Mouse (Mus musculus) layer of hippocampus, postnatal 14 days (tissue): Measurements from ENCODE around the gene Sh3d19. TPM values are rescaled to one million over a fixed set of nuclear protein-coding genes. Genes with fewer than 3 reads are reported as not detected.

Experiments
- DNase-seq, 2 experiments: peaks; one replicate each; pipeline ENCODE4 v3.0.0; 2021 to 2022; ENCODE audit warnings: low spot score in 2 of 2, mixed read lengths in 1 of 2
- total RNA-seq, 2 experiments: library from RNA; stranded (reverse); gene quantifications; 2 replicates each; pipeline ENCODE4 v1.2.3; 2021

Sh3d19 gene
- total RNA-seq, 2 experiments from 2014 or later: 40.6 to 42.5 TPM

DNA sequence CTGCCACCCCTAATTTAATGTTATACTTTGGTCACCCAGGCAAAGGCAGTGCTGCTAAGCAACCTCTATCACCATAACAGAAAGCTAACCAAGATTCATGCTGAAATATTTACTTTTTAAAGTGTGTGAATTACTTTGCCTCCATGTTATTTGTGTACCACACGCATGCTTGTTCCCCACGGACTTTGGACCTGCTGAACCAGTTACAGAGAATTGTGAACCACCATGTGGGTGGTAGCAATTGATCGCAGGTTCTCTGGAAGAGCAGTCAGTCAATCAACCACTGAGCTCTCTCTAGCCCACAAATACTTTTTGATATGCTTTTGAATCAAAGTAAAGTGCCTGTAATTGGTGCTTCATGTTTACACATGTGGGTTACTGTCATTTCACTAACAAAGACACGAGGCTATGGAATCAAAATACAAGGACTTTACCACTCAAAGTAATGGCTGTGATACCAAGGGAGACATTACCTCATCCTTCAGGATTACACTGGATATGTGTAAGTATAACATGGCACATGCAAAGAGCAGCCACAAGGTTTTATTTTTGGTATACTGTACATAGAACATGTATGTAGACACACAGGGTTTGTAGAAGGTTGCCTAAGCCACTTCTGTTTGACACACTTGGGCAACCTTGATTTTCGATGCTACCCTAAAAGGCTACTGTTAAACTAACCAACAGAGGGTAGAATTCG lies 164.2 kb downstream of the Sh3d19 start:
- no peak for DNase-seq

DNA sequence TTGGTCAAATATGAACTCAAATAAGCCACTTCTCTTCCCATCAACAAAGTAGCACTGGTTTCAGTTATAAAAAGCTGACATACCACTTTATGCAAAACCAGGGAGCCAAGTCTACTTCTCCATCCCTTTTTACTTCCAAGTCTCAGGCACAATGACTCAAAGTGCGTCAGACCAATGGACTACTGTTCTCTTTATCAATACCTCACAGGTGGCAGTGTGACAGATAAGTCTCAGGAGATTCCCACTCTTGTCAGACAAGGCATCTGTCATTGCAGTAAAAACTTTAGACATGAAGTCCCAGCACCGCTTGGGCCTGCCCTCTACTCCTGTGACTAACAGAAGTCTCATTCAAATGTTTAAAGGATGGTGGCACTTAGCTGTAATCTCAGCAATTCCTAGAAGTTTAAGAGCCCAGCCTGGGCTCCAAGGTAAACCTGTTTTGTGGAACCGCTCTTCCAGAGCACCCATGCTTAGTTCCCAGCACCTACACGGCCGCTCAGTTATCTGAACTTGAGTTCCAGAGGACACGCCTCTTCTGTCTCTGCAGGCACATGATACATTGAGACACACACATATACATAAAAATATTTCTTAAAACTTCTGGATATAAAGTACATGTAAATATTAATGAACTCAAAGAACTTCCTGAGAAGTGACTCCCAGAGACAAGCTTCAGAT lies 165.1 kb downstream of the Sh3d19 start:
- no peak for DNase-seq

DNA sequence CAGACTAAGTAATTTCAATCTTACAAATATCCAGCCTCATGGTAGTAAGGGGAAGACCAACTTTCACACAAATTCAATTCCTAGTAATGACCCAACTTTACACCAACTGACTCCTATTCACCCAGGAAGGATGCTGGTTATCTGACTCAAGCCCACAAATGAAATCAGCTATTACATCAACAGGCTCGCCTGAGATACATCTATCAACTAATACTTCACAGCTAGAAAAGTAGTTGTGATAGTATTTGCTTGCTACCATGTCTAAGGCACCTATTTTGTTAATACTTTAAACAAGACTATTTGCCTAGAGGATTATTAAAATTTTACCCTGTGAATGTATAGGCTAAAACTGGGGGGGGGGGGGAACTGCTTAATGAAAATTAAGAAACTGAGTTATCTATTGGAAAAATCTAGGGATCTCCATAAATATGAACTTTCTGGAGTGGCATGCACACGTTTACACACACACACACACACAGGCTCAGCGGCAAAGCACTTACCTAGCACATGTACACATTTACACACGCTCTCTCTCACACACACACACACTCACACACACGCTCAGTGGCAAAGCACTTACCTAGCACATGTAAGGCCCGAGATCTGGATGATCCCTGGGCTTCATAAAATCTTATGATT lies 166.1 kb downstream of the Sh3d19 start:
- DNase-seq: no peak

DNA sequence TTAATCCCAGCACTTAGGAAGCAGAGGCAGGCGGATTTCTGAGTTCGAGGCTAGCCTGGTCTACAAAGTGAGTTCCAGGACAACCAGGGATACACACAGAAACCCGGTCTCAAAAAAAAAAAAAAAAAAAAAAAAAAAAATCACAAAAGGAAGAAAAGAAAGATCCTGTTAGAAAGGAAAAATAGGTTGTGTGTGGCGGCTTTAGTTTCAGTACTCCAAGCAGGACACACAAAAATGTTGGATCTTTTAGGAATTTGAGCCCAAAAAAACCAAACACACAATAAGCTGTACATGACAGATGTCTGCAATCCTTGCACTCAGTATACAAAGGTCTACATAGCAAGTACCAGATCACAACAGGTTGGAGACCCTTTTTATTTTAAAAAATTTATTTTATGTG lies 168.8 kb downstream of the Sh3d19 start:
- no peak for DNase-seq

DNA sequence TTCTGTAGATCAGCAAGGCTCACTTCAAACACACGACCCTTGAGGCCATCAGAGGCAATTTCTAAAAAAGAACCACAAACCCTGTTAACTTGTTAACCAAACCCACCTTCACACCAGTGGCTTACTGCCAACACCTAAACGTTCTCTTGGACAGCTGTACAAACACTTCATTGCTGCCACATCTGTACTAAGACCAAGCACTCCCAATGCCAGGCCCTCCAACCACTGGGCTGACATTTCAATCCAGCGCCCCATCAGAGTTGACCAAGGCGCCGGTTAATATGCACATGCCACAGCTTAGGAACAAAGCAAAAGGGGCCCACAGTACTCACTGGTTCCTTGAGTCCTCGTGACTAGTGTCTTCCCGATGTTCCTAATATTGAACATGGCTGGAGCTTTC lies 170.5 kb downstream of the Sh3d19 start:
- no peak for DNase-seq

DNA sequence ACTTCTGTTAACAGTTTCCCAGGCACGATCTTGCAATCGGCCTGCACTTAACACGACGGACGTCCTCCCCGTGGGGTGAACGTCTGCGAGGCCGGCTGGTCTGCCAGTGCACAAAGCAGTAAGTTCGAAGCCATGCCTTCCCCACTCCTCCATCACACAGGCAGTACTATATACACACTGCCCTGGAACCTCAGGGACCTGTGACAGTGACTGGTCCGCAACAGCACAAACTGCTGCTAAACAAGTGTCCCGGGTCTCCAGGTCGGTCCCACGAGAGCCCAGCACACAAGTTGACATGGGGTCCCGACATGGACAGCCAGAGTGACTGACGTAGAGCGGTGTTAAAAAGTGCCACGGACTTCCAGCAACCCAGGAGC lies 171.0 kb downstream of the Sh3d19 start:
- DNase-seq: peak in 1 of 2 experiments; percentile 26

DNA sequence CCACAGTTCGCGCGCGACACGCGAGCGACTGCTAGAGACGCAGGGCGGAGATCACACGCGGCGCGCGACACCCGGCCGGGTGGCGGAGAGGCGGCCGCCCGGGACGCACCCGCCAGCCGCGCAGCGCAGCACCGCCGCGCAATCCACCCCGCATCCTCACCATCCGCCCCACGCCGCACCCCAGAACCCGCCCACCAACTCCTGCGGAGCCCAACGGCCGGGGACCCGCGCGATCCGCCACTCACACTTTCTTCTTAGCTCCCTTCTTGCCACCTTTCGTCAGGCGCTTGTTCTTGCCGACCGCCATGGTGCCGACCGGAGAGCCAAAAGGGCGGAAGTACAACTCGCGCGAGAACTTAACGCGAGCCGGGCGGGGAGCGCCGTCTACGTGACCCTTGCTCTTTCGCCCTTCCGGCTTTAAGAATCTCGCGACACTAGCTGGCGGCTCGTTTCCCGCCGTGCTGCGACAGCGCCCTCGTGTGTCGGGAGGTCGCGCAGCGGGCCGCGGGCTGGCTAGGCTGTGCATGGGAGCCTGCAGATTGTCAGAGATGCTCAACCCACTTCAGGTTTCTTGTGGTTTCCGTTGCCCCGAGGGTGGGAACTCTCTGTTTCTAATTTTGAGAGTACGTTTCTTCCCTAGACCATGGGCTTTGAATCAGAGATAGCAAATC lies 171.5 kb downstream of the Sh3d19 start, which contains the start of gene Rps3a1:
Rps3a1 (minus strand) TSS at position 440 of the 671 bp plus-strand sequence.
- peak; percentile 99 for DNase-seq

DNA sequence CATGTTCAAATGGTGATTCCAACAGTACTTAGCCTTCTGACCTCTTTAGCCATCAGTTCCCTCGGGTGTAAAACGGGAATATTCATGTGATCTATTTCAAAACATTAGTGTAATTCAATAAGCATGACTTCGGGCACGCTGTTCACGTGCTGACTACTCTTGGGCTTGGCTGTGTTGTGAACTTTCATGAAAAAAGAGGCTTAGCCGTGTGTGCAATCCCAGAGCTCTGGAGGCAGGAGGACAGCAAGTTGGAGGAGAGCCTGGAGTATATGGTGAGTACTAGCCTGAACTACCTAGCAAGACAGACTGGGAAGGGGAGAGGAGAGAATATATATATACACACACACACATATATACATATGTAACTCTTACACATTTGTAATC lies 172.0 kb downstream of the Sh3d19 start:
- no peak for DNase-seq

DNA sequence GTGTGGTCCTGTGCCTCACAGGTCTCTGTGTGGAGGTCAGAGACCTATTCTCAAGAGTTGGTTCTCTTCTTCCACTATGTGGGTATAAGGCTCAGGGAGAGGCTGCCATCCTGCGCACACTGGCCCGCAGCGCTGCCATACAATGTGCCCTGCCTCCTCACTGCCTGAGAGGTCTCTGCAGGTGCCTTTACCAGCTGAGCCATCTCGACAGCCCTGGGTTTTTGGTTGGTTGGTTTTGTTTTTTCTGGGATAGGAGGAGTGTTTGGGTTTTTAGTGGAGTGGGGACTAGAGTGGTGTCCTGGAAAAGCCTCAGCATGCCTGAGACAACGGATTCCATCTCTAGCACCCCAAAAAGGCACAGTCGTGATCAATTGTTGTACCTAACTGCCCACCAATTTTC lies 172.4 kb downstream of the Sh3d19 start:
- no peak for DNase-seq

DNA sequence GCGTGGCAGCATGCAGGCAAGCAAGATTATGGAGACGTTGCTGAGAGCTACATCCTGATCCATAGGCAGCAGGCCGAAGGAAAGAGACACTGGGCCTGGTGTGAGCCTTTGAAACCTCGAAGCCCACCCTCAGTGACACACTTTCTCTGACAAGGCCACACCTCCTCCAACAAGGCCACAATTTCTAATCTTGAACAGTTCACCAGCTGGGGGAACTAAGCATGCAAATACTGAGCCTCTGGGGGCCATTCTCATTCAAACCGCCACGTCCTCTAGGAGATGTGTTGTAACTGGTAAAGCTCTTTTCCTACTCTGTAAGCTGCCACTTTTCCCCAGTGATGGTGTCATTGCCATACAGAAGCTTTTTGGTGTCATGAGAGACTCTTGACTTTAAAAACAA lies 178.2 kb downstream of the Sh3d19 start:
- no peak for DNase-seq

DNA sequence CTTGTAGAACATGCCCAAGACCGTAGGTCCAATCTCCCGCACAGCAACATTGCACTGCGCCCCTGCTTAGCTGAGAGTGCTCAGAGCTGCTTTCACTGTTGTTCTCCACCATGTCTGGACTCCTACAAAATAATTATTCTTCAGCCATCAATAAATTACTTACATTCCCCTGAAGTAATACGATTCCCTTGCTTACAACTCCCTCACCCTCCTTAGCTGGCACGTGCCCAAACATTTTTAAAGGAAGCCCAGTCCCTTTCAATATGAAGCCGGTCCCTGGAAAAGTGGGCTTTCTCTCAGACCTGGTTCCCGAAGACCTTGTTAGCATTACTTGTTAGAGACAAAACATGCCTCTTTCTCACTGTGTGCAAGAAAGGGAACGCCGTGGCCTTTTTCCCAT lies 178.6 kb downstream of the Sh3d19 start:
- no peak for DNase-seq

DNA sequence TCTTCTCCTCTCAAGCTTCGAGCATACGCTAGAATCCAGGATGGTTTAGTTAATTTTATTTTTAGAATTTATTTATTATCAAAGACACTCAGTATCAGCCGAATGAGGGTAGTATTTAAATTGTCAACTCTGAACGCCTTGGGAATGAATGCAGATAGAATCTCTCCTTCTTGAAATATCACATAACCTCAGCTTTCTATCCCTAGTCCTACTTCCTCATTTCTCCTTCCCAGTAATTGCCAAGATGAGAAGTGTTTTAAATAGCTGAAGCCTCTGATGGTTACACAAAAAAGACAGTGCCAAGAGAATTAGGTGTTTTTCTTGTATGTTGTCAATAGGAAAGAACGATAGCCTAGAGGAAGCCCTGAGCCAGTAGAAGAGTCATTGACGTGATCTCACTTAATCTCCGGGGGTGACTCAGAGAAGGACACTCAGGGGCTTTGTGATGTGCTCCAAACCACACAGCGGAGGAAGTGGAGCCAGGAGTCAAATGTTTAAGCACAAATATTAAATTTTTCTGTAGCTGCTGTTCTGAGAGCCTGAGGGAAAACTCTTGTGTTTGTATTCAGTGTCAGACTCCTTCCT lies 198.0 kb downstream of the Sh3d19 start:
- no peak for DNase-seq

DNA sequence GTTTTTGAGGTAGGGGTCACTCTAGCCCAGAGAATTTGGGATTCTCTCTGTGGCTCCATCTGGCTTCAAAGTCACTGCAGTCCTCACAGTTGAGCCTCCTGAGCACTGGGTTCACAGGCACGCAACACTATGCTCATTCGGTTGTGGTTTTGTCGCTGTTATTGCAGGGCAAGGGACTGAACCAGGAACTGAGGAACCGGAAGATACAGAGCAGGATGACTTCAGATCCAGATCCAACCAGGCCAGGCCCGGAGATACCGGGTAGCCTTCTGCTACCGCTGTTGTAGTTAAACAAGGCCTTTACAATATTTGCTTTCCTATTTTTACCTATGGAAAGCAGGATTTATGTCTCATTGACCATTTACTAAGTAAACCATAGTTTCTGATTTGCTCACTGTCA lies 208.8 kb downstream of the Sh3d19 start:
- DNase-seq: no peak

Other genes with a start within 250 kb of the Sh3d19 start
- gene Fam160a1, start 153.8 kb upstream of the Sh3d19 start, total RNA-seq: 1 to 10 TPM; 5.2 to 6.5 TPM
- gene Glt28d2, start 83.6 kb upstream of the Sh3d19 start, total RNA-seq: under 1 TPM; 0.29 to 0.48 TPM
- 1 to 10 TPM in 1 of 2 experiments, under 1 TPM in 1; 0.98 to 1.0 TPM for gene Gm37240, start 83.6 kb upstream of the Sh3d19 start, total RNA-seq
- gene Prss48, start 31.4 kb downstream of the Sh3d19 start, total RNA-seq: not detected
- gene Rps3a1, start 171.6 kb downstream of the Sh3d19 start, total RNA-seq: 100 to 1,000 TPM; 373 to 374 TPM